Mouse (Mus musculus) CH12.LX (cell line): ENCODE data around the gene Recql. TPM values are rescaled to one million over a fixed set of nuclear protein-coding genes. Genes with fewer than 3 reads are reported as not detected.

Experiments
- DNase-seq: peaks from one replicate; pipeline ENCODE4 v3.0.0-alpha.2; 2013; ENCODE audit errors: extremely low read depth
- H3K27ac ChIP-seq: 2 replicates; pipeline ENCODE4 v1.5.1; 2012; ENCODE audit warnings: low read depth, mild to moderate bottlenecking, control low read depth, moderate library complexity; ENCODE audit not compliant: insufficient read depth
- H3K27me3 ChIP-seq: replicated peaks from 2 replicates; pipeline ENCODE3; 2012; ENCODE audit warnings: inconsistent platforms
- H3K36me3 ChIP-seq, 2 experiments: replicated peaks in 1 of 2; 2 replicates each; pipeline versions ENCODE3 to v1.6.1; 2012; ENCODE audit warnings: inconsistent platforms in 1 of 2, low read length in 1 of 2, mild to moderate bottlenecking in 1 of 2, mixed read lengths in 1 of 2, moderate library complexity in 1 of 2; ENCODE audit not compliant: control insufficient read depth in 1 of 2, insufficient read depth in 1 of 2
- H3K4me1 ChIP-seq, 2 experiments: 2 replicates each; pipeline ENCODE4 v1.6.1; 2012; ENCODE audit warnings: inconsistent platforms in 1 of 2, moderate library complexity in 1 of 2; ENCODE audit not compliant: insufficient read depth in 2 of 2, control insufficient read depth in 1 of 2
- H3K4me2 ChIP-seq: 2 replicates; pipeline ENCODE4 v1.6.1; 2012; ENCODE audit warnings: low read depth, mild to moderate bottlenecking, control low read depth; ENCODE audit not compliant: poor library complexity, insufficient read depth, severe bottlenecking
- H3K4me3 ChIP-seq, 3 experiments: fragments of 150-350 bp in 1 of 3; sonication (generic) in 1 of 3; replicated peaks in 1 of 3; 2 replicates each; pipeline versions ENCODE3 to v1.5.1; 2011 to 2012; ENCODE audit warnings: low read depth in 2 of 3, low read length in 2 of 3, mild to moderate bottlenecking in 2 of 3, moderate library complexity in 2 of 3, control low read depth in 1 of 3, improper control_type of control experiment in 1 of 3, inconsistent platforms in 1 of 3, mixed read lengths in 1 of 3; ENCODE audit not compliant: poor library complexity in 1 of 3
- H3K79me2 ChIP-seq: replicated peaks from 2 replicates; pipeline ENCODE4 v1.6.1; 2012; ENCODE audit warnings: mild to moderate bottlenecking, moderate library complexity; ENCODE audit not compliant: control insufficient read depth, poor library complexity, insufficient read depth, severe bottlenecking; ENCODE audit errors: extremely low read depth
- H3K9ac ChIP-seq: 2 replicates; pipeline ENCODE4 v1.6.1; 2012; ENCODE audit warnings: low read depth, mild to moderate bottlenecking, control low read depth, moderate library complexity; ENCODE audit not compliant: insufficient read depth
- H3K9me3 ChIP-seq: replicated peaks from 2 replicates; pipeline ENCODE3; 2012; ENCODE audit warnings: low read length, inconsistent platforms, mixed read lengths
- BHLHE40 ChIP-seq: IDR thresholded peaks from 2 replicates; pipeline ENCODE4 v1.6.1; 2011; ENCODE audit warnings: mild to moderate bottlenecking, low read depth, low read length, improper control_type of control experiment
- CHD1 ChIP-seq: IDR thresholded peaks from 2 replicates; pipeline ENCODE4 v1.6.1; 2012; ENCODE audit warnings: low read depth, low read length, improper control_type of control experiment, inconsistent platforms
- CHD2 ChIP-seq: IDR thresholded peaks from 2 replicates; pipeline ENCODE4 v1.6.1; 2011; ENCODE audit warnings: low read length, improper control_type of control experiment
- E2F4 ChIP-seq: IDR thresholded peaks from 2 replicates; pipeline ENCODE4 v1.6.1; 2011; ENCODE audit warnings: low read depth, low read length, improper control_type of control experiment; ENCODE audit not compliant: insufficient replicate concordance
- ELF1 ChIP-seq: IDR thresholded peaks from 2 replicates; pipeline ENCODE4 v1.6.1; 2014; ENCODE audit warnings: low read depth, mild to moderate bottlenecking, inconsistent platforms, low read length, improper control_type of control experiment
- ETS1 ChIP-seq: conservative IDR thresholded peaks from 2 replicates; pipeline ENCODE4 v1.6.1; 2012; ENCODE audit warnings: low read depth, mild to moderate bottlenecking, inconsistent platforms, low read length, improper control_type of control experiment, moderate library complexity
- GABPA ChIP-seq: IDR thresholded peaks from 2 replicates; pipeline ENCODE4 v1.6.1; 2012; ENCODE audit warnings: low read depth, low read length, improper control_type of control experiment, inconsistent platforms; ENCODE audit not compliant: insufficient replicate concordance
- HCFC1 ChIP-seq: IDR thresholded peaks from 2 replicates; pipeline ENCODE4 v1.6.1; 2012; ENCODE audit warnings: low read depth, mild to moderate bottlenecking, inconsistent platforms, low read length, improper control_type of control experiment
- IRF4 ChIP-seq: IDR thresholded peaks from 2 replicates; pipeline ENCODE4 v1.6.1; 2014; ENCODE audit warnings: low read depth, mild to moderate bottlenecking, inconsistent platforms, low read length, improper control_type of control experiment
- JUN ChIP-seq: IDR thresholded peaks from 2 replicates; pipeline ENCODE4 v1.6.1; 2011; ENCODE audit warnings: low read depth, mild to moderate bottlenecking, low read length, improper control_type of control experiment, moderate library complexity; ENCODE audit not compliant: insufficient read depth
- KAT2A ChIP-seq: IDR thresholded peaks from 2 replicates; pipeline ENCODE4 v1.6.1; 2012; ENCODE audit warnings: low read length, improper control_type of control experiment, inconsistent platforms; ENCODE audit not compliant: insufficient replicate concordance
- MAX ChIP-seq: IDR thresholded peaks from 2 replicates; pipeline ENCODE4 v1.6.1; 2011; ENCODE audit warnings: low read length, improper control_type of control experiment
- MEF2A ChIP-seq: IDR thresholded peaks from 2 replicates; pipeline ENCODE4 v1.6.1; 2014; ENCODE audit warnings: low read depth, mild to moderate bottlenecking, inconsistent platforms, low read length, improper control_type of control experiment, borderline replicate concordance
- MXI1 ChIP-seq: IDR thresholded peaks from 2 replicates; pipeline ENCODE4 v1.6.1; 2011; ENCODE audit warnings: mild to moderate bottlenecking, low read depth, low read length, improper control_type of control experiment
- MYC ChIP-seq: IDR thresholded peaks from 2 replicates; pipeline ENCODE4 v1.6.1; 2011; ENCODE audit warnings: low read depth, mild to moderate bottlenecking, improper control_type of control experiment, low read length
- NELFE ChIP-seq: IDR thresholded peaks from 2 replicates; pipeline ENCODE4 v1.6.1; 2011; ENCODE audit warnings: low read depth, low read length, improper control_type of control experiment
- NRF1 ChIP-seq: IDR thresholded peaks from 2 replicates; pipeline ENCODE4 v1.6.1; 2014; ENCODE audit warnings: low read depth, mild to moderate bottlenecking, inconsistent platforms, low read length, improper control_type of control experiment, moderate library complexity
- PAX5 ChIP-seq: IDR thresholded peaks from 2 replicates; pipeline ENCODE4 v1.6.1; 2012; ENCODE audit warnings: low read length, inconsistent platforms, mixed read lengths
- POLR2A ChIP-seq: IDR thresholded peaks from 2 replicates; pipeline ENCODE4 v1.6.1; 2011; ENCODE audit warnings: low read depth, mild to moderate bottlenecking, improper control_type of control experiment, low read length
- POLR2AphosphoS2 ChIP-seq: IDR thresholded peaks from 2 replicates; pipeline ENCODE4 v1.6.1; 2011; ENCODE audit warnings: low read depth, low read length, improper control_type of control experiment
- RAD21 ChIP-seq: IDR thresholded peaks from 2 replicates; pipeline ENCODE4 v1.6.1; 2011; ENCODE audit warnings: low read depth, mild to moderate bottlenecking, low read length, improper control_type of control experiment, moderate library complexity
- RCOR1 ChIP-seq: conservative IDR thresholded peaks from 2 replicates; pipeline ENCODE4 v1.6.1; 2012; ENCODE audit warnings: low read depth, mild to moderate bottlenecking, inconsistent platforms, low read length, improper control_type of control experiment
- SIN3A ChIP-seq: IDR thresholded peaks from 2 replicates; pipeline ENCODE4 v1.6.1; 2012; ENCODE audit warnings: low read length, improper control_type of control experiment, inconsistent platforms
- TCF12 ChIP-seq: IDR thresholded peaks from 2 replicates; pipeline ENCODE4 v1.6.1; 2014; ENCODE audit warnings: low read depth, mild to moderate bottlenecking, inconsistent platforms, low read length, improper control_type of control experiment
- UBTF ChIP-seq: IDR thresholded peaks from 2 replicates; pipeline ENCODE4 v1.6.1; 2012; ENCODE audit warnings: low read depth, mild to moderate bottlenecking, inconsistent platforms, low read length, improper control_type of control experiment, moderate library complexity
- USF1 ChIP-seq: IDR thresholded peaks from 2 replicates; pipeline ENCODE4 v1.6.1; 2014; ENCODE audit warnings: low read depth, mild to moderate bottlenecking, inconsistent platforms, low read length, improper control_type of control experiment
- USF2 ChIP-seq: conservative IDR thresholded peaks from 2 replicates; pipeline ENCODE4 v1.6.1; 2011; ENCODE audit warnings: low read depth, low read length, improper control_type of control experiment
- ZKSCAN1 ChIP-seq: IDR thresholded peaks from 2 replicates; pipeline ENCODE4 v1.6.1; 2012; ENCODE audit warnings: low read depth, inconsistent platforms, low read length, improper control_type of control experiment, borderline replicate concordance
- dilution Hi-C: fragments of 300-500 bp; cut with MboI; formaldehyde crosslinking; loops from 2 replicates; pipeline ENCODE4 v1.14.3; 2020; ENCODE audit warnings: low sequenced_read_pairs; ENCODE audit not compliant: extremely low pct_unique_long_range_greater_than_20kb, extremely low pct_ligation_motif_present
- in situ Hi-C: fragments of 300-500 bp; cut with MboI; formaldehyde crosslinking; loops from 3 replicates; pipeline ENCODE4 v1.14.3; 2019; ENCODE audit warnings: low sequenced_read_pairs, low pct_ligation_motif_present, low pct_unique_long_range_greater_than_20kb, mixed read lengths
- polyA plus RNA-seq: library from polyadenylated mRNA; unstranded; fragments of >175 nt; gene quantifications from 2 replicates; pipeline ENCODE4 v1.2.1, GENCODE M21; 2012; ENCODE audit warnings: low read depth; ENCODE audit not compliant: insufficient read length
- total RNA-seq, 2 experiments: library from RNA; depleted of rRNA; stranded (reverse); fragments of 300-350 nt in 1 of 2; fragments of >200 nt in 1 of 2; gene quantifications; 2 replicates each; pipeline ENCODE4 v1.2.3; 2012 to 2014

Recql gene
- total and polyA plus RNA-seq, 3 experiments, result 24.9 to 45.4 (median 44.6) TPM

DNA sequence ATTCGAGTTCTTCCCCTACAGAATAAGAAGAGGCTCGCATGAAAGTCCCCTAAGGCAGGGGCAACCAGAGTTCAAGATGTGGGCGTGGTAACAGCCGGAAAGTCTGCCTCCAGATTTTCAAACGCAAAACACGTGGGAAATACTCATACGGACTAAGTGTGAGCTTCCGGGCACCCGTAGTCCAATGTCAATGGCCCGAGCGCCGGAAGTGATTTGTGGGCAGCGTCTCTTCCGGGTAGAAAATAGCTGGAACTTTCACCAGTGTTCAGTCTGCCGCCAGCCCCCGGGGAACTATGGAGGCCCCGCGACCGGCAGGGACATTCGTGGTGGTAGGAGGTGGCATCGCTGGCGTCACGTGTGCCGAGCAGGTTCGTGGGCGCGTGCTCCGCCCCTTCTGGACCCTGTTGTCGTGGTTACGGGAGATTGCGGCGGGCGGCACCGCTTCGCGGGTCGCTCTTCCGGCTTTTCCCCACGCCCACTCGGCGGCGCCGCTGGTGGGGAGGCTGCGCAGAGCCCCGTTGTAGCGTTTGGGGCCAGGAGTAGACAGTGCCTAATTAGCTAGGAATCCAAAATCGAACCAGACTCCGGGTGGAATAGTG is 41.3 kb downstream of the Recql start, which contains the start of gene Pyroxd1:
Pyroxd1 (plus strand) TSS at position 215 of the 599 bp plus-strand sequence.
- peak within 1 kb of the TSS; percentile 97 for H3K4me2 ChIP-seq
- H3K4me3 ChIP-seq, result peak within 1 kb of the TSS; percentile 71 to 81 (median 73)
- TF ChIP-seq ETS1 (peak; percentile 43; the same call in 1 of the 2 replicates), IRF4 (peak; percentile 60; the same call in 1 of the 2 replicates), MXI1 (peak; percentile 100), NRF1 (peak; percentile 82), MAX (peak; percentile 98), UBTF (no peak), ELF1 (peak; percentile 99), E2F4 (peak; percentile 72; the same call in 1 of the 2 replicates), HCFC1 (peak; percentile 93), RAD21 (no peak), JUN (peak; percentile 20; the same call in 1 of the 2 replicates), ZKSCAN1 (no peak), MYC (peak; percentile 96), PAX5 (no peak), BHLHE40 (peak; percentile 76), USF1 (peak; percentile 68), POLR2AphosphoS2 (0 out of 2 replicates have a peak, but pooled peaks have one; percentile 36), KAT2A (peak; percentile 87; the same call in 1 of the 2 replicates), GABPA (no peak; the same call in 1 of the 2 replicates), CHD1 (no peak), NELFE (peak; percentile 61; the same call in 1 of the 2 replicates), CHD2 (peak; percentile 47; the same call in 1 of the 2 replicates), SIN3A (peak; percentile 99), USF2 (peak; percentile 54; the same call in 1 of the 2 replicates), POLR2A (peak; percentile 73), MEF2A (peak; percentile 79), RCOR1 (no peak), TCF12 (0 out of 2 replicates have a peak, but pooled peaks have one; percentile 49)
- in situ Hi-C loops, result loop anchor here (25.0 kb wide), 1 partner anchor 167 kb away; the partner anchor contains the start of gene Ldhb
- H3K27me3 ChIP-seq, result no peaks in the 10 kb centered on the region
- no peaks in the 10 kb centered on the region for H3K9me3 ChIP-seq
- DNase-seq, result peak; percentile 96
- no peaks in the 10 kb centered on the region for H3K79me2 ChIP-seq
- peak within 1 kb of the TSS; percentile 62 for H3K9ac ChIP-seq
- dilution Hi-C loops, result no loop called here
- H3K36me3 ChIP-seq, result peaks cover 14 to 29% of the 10 kb centered on the region in 2 experiments
- H3K27ac ChIP-seq, result peak within 1 kb of the TSS; percentile 74
- H3K4me1 ChIP-seq, result peaks cover 4 to 17% of the 10 kb centered on the region in 2 experiments
